Mouse (Mus musculus) layer of hippocampus, adult 2 months (tissue): ENCODE results near the gene Ddx3y. TPM values are rescaled to one million over a fixed set of nuclear protein-coding genes. Genes with fewer than 3 reads are reported as not detected.

ENCODE experiments used
- DNase-seq, 2 experiments: peaks; one replicate each; pipeline ENCODE4 v3.0.0; 2022; ENCODE audit warnings: low spot score in 2 of 2
- H3K27ac ChIP-seq: fragments of 200-600 bp; 2 replicates; pipeline ENCODE4 v1.8.1; 2022
- H3K4me3 ChIP-seq: fragments of 200-600 bp; 2 replicates; pipeline ENCODE4 v1.8.1; 2022; ENCODE audit warnings: mild to moderate bottlenecking
- CTCF ChIP-seq: fragments of 200-600 bp; conservative IDR thresholded peaks from 2 replicates; pipeline ENCODE4 v1.8.1; 2022; ENCODE audit warnings: antibody characterized with exemption, mild to moderate bottlenecking, moderate library complexity
- long read RNA-seq, 2 experiments: library from polyadenylated mRNA; stranded (forward); transcript quantifications; one replicate each; pipeline ENCODE4 v2.0.0; 2021; ENCODE audit warnings: borderline mapping rate in 2 of 2
- total RNA-seq, 2 experiments: library from RNA; stranded (reverse); gene quantifications; 2 replicates each; pipeline ENCODE4 v1.2.3; 2021

The Ddx3y gene
- total RNA-seq, result 10 to 100 TPM in 1 of 2 experiments, not detected in 1; 46.7 TPM
- long read RNA-seq, experiment 1, result 0 reads
- long read RNA-seq, experiment 2, full-length matches to known transcripts, result 25 of 56 reads
- long read RNA-seq, experiment 2, partial matches to known transcripts, result 0 of 56 reads
- long read RNA-seq, experiment 2, other reads (novel, unspliced or antisense), result 31 of 56 reads

DNA sequence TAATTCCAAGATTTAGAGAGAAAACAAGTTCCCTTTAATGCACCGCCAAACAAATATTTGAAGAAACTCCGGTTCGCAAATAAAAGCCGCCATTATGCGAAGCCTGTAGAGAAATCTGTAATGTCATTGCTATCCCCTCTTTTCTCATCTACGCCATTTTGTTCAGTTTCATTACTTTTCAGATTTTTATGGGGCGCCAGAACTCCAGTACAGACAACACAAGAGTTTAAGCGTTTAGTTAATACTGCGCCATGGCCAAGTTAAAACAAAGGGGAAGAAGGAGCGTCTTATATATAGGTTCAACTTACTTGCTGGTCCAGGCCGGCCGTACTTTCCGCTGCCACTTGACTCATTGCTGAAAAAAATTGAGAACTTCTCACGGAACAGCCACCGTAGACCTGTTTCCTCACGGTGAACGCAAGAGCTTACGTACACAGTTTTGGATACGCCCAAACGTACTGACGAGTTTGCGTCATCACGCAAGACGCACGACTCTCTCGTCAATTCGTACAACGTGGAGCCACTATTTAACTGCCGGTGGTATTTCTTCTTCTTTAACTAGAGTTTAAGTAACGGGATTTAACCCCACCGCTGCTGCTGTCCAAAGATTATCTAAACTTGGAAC is at the start of gene Ddx3y:
TSS of gene Ddx3y (minus strand) at position 459 of the 625 bp plus-strand sequence.
- Histone ChIP-seq H3K4me3 (peak within 1 kb of the TSS; percentile 72), H3K27ac (peak within 1 kb of the TSS; percentile 89)
- no peak for TF ChIP-seq CTCF
- peak in 1 of 2 experiments; percentile 63 for DNase-seq

DNA sequence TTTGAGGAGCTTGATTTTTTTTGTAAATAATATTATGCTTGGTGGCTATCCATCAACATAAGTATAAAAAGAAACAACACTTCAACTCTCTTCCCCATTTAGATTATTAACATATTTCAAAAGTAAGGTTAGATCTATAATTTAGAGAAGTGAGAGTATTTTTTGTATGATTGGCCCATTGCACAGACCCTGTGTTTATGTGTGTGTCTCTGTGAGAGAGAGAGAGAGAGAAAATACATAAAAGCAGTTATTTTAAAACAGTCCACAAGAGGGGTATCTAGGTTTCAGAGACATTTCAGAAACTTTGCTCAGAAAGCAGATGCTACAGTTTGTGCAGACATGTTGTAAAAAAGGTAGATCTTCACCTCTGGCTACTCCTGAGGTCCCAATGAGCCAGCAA is 7.3 kb upstream of the Ddx3y start:
- H3K27ac ChIP-seq, result no peak overlapping the region
- no peak for DNase-seq
- TF ChIP-seq CTCF, result no peak
- H3K4me3 ChIP-seq, result no peak overlapping the region

GRCm38 (mm10) chrY:1285735-1286134 is 694 bp downstream of the Ddx3y start:
- H3K27ac ChIP-seq, result peak overlapping the region; percentile 89
- peak in 1 of 2 experiments; percentile 11 for DNase-seq
- no peak for TF ChIP-seq CTCF
- peak overlapping the region; percentile 72 for H3K4me3 ChIP-seq

- Histone ChIP-seq H3K27ac (peak overlapping the region; percentile 89; the same call in 1 of the 2 replicates), H3K4me3 (peak overlapping the region; percentile 71)
- no peak for DNase-seq
- no peak for TF ChIP-seq CTCF
These were observed 40.3 kb downstream of the Ddx3y start for GRCm38 (mm10) chrY:1246117-1246516.

DNA sequence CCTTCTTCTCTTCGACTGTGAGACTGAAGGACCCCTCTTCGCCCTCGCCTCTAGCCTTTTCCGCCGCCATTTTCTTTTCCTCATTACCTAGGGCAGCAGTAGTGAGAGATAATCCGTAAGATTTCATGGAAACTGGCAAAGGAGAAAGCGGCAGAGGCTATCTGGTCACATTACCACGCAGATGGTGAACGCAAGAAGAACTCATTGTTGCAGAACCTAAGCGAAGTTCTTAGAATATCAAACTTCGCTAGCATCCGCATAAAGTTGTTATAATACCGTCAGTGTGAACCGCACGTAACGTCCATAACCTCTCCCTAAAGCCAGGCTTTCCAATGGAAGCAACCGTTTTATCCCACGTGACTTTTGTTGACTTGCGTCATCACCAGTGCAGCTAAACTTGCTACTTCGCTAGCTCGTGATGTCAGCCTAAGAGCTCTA is 41.0 kb downstream of the Ddx3y start, which contains the start of gene Uty:
TSS of gene Uty (minus strand) at position 334 of the 438 bp plus-strand sequence.
- peak within 1 kb of the TSS; percentile 89 for H3K27ac ChIP-seq
- TF ChIP-seq CTCF, result no peak
- peak in 1 of 2 experiments; percentile 71 for DNase-seq
- H3K4me3 ChIP-seq, result peak within 1 kb of the TSS; percentile 71

- H3K27ac ChIP-seq, result peak overlapping the region; percentile 89
These were observed 41.5 kb downstream of the Ddx3y start for GRCm38 (mm10) chrY:1244940-1245339.

GRCm38 (mm10) chrY:1244421-1244820 is 42.0 kb downstream of the Ddx3y start:
- no peak overlapping the region; the same call in 1 of the 2 replicates for H3K27ac ChIP-seq
- DNase-seq, result no peak
- H3K4me3 ChIP-seq, result peak overlapping the region; percentile 71
- TF ChIP-seq CTCF, result no peak

More at GRCm38 (mm10) chrY:1244940-1245339, 41.5 kb downstream of the Ddx3y start:
- TF ChIP-seq CTCF, result no peak
- no peak for DNase-seq
- peak overlapping the region; percentile 71 for H3K4me3 ChIP-seq

- DNase-seq, result no peak
- no peak for TF ChIP-seq CTCF
- Histone ChIP-seq H3K27ac (no peak overlapping the region), H3K4me3 (no peak overlapping the region)
These were observed 66.4 kb downstream of the Ddx3y start for GRCm38 (mm10) chrY:1220001-1220400.

Other genes starting within 250 kb of the Ddx3y start
- gene Uty, start 40.9 kb downstream of the Ddx3y start, total RNA-seq, result 10 to 100 TPM in 1 of 2 experiments, not detected in 1; 23.2 TPM
- gene Usp9y, start 173.2 kb upstream of the Ddx3y start, total RNA-seq, result under 1 TPM in 1 of 2 experiments, not detected in 1; 0.10 TPM